Mouse (Mus musculus): ENCODE results near the gene Sap18b.
"Not testable (repeated sequence)": the region's sequence is repeated elsewhere in the genome, so short reads cannot be mapped to it uniquely, and the experiment has no call there.

DNA sequence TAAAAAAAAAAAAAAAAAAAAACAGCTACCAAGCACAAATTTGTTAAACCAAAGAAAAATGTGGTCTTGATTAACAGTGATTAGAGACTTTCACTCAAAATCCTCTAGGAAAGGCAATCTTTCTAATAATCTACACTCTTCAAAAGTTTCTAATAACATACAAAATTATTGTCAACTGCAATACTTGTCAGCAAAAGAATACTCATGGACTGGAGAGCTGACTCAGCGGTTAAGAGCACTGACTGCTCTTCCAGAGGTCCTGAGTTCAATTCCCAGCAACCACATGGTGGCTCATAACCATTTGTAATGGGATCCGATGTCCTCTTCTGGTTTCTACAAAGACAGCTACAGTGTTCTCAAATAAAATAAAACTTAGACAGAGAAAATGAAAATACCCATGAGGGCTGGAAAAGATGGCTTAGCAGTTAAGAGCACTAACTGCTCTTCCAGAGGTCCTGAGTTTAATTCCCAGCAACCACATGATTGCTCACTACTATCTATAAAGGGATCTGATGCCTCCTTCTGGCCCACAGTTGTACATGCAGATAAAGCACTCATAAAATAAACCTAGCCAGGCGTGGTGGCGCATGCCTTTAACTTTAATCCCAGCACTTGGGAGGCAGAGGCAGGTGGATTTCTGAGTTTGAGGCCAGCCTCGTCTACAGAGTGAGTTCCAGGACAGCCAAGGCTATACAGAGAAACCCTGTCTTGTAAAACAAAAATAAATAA is 29.6 kb upstream of the Sap18b start:
- TF ChIP-seq POLR2A (IDR thresholded peaks at IDR 0.05; ENCODE audit: borderline replicate concordance, control insufficient read depth, low read depth, low read length); CTCF (IDR thresholded peaks at IDR 0.05; ENCODE audit: control insufficient read depth, insufficient read depth, low read length): not testable (repeated sequence)

Data from bone marrow, adult 2 months (tissue).